Mouse (Mus musculus) lung, adult 2 months (tissue): ENCODE data around the gene Gsc2. TPM values are rescaled to one million over a fixed set of nuclear protein-coding genes. Genes with fewer than 3 reads are reported as not detected.
A peak's percentile ranks its signal among the peaks of the same experiment; 100 is the strongest.

Source experiments
- DNase-seq: peaks from one replicate; pipeline ENCODE4 v3.0.0; 2022
- H3K4me1 ChIP-seq: fragments of 200-500 bp; 2 replicates; pipeline ENCODE4 v1.6.1; 2011; ENCODE audit warnings: low read length; ENCODE audit not compliant: control insufficient read depth, insufficient read depth
- H3K4me3 ChIP-seq: fragments of 200-500 bp; replicated peaks from 2 replicates; pipeline ENCODE3; 2011; ENCODE audit warnings: low read depth, mild to moderate bottlenecking, control low read depth, low read length; ENCODE audit errors: extremely low read depth
- CTCF ChIP-seq: fragments of 200-500 bp; IDR thresholded peaks from 2 replicates; pipeline ENCODE4 v1.5.1; 2011; ENCODE audit warnings: mild to moderate bottlenecking, low read length, control low read depth; ENCODE audit not compliant: insufficient read depth
- POLR2A ChIP-seq: fragments of 200-500 bp; IDR thresholded peaks from 2 replicates; pipeline ENCODE4 v1.6.1; 2011; ENCODE audit warnings: low read depth, mild to moderate bottlenecking, control low read depth, low read length, borderline replicate concordance; ENCODE audit errors: extremely low read depth
- WGBS: fragments of 180-500 bp; shearing (Covaris S2); methylation state at CpG from one replicate; pipeline ENCODE4 v1.1.7; 2018; 5-methylcytosine and 5-hydroxymethylcytosine counted together
- polyA plus RNA-seq: library from polyadenylated mRNA; depleted of rRNA; stranded (reverse); fragments of >200 nt; gene quantifications from 2 replicates; pipeline ENCODE4 v1.2.3, GENCODE M21; 2012

Gene Gsc2
- polyA plus RNA-seq, 1 experiment = not detected

- DNase-seq = peak; percentile 37
- TF ChIP-seq CTCF (no peak), POLR2A (no peak)
- no peak overlapping the region for H3K4me3 ChIP-seq
- H3K4me1 ChIP-seq = peaks cover 7% of the 10 kb centered on the region; the same call in 1 of the 2 replicates
- 33% methylated on average over 3 of the region's 3 CpGs for WGBS
Observed at GRCm38 (mm10) chr16:17892606-17893005, 22.3 kb downstream of the Gsc2 start.

- H3K4me1 ChIP-seq = peaks cover 7% of the 10 kb centered on the region; the same call in 1 of the 2 replicates
- DNase-seq = peak; percentile 98
- under 1% methylated on average over 32 of the region's 38 CpGs for WGBS
- H3K4me3 ChIP-seq = peak within 1 kb of the TSS; percentile 67
- TF ChIP-seq POLR2A = peak; percentile 73; the same call in 1 of the 2 replicates
- TF ChIP-seq CTCF = no peak
Observed at GRCm38 (mm10) chr16:17891567-17891959, 23.3 kb downstream of the Gsc2 start, which contains the start of gene Gm20518. TSS of gene Gm20518 (minus strand) at chr16:17891671.

GRCm38 (mm10) chr16:17890917-17891566 is 23.8 kb downstream of the Gsc2 start:
- WGBS = under 1% methylated on average over 44 of the region's 44 CpGs
- DNase-seq = peak; percentile 77
- H3K4me1 ChIP-seq = peaks cover 7% of the 10 kb centered on the region; the same call in 1 of the 2 replicates
- TF ChIP-seq CTCF = no peak
- TF ChIP-seq POLR2A = peak; percentile 50; the same call in 1 of the 2 replicates
- peak overlapping the region; percentile 65 for H3K4me3 ChIP-seq

- WGBS = 38% methylated on average over 2 of the region's 2 CpGs
- TF ChIP-seq CTCF (no peak), POLR2A (no peak)
- H3K4me1 ChIP-seq = peaks cover 7% of the 10 kb centered on the region; the same call in 1 of the 2 replicates
- DNase-seq = no peak
- no peak overlapping the region for H3K4me3 ChIP-seq
Observed at GRCm38 (mm10) chr16:17890342-17890727, 24.5 kb downstream of the Gsc2 start.

GRCm38 (mm10) chr16:17889689-17890341 is 25.0 kb downstream of the Gsc2 start:
- DNase-seq = no peak
- Histone ChIP-seq H3K4me3 (no peak overlapping the region), H3K4me1 (peaks cover 7% of the 10 kb centered on the region; the same call in 1 of the 2 replicates)
- WGBS = 73% methylated on average over 6 of the region's 6 CpGs
- TF ChIP-seq CTCF (no peak), POLR2A (no peak)

- no peak for DNase-seq
- Histone ChIP-seq H3K4me1 (peaks cover 2% of the 10 kb centered on the region; the same call in 1 of the 2 replicates), H3K4me3 (no peak overlapping the region)
- 65% methylated on average over 6 of the region's 6 CpGs for WGBS
- no peak for TF ChIP-seq CTCF
- no peak for TF ChIP-seq POLR2A
Observed at GRCm38 (mm10) chr16:17884116-17884515, 30.7 kb downstream of the Gsc2 start.

GRCm38 (mm10) chr16:17882196-17882595 is 32.7 kb downstream of the Gsc2 start:
- no peak overlapping the region for H3K4me3 ChIP-seq
- DNase-seq = no peak
- peaks cover 2% of the 10 kb centered on the region; the same call in 1 of the 2 replicates for H3K4me1 ChIP-seq
- no peak for TF ChIP-seq POLR2A
- TF ChIP-seq CTCF = no peak

- TF ChIP-seq POLR2A (no peak), CTCF (no peak)
- WGBS = 76% methylated on average over 4 of the region's 4 CpGs
- Histone ChIP-seq H3K4me1 (peaks cover 5% of the 10 kb centered on the region; the same call in 1 of the 2 replicates), H3K4me3 (no peak overlapping the region)
- no peak for DNase-seq
Observed at GRCm38 (mm10) chr16:17879571-17879970, 35.3 kb downstream of the Gsc2 start.

- WGBS = 98% methylated on average over 1 of the region's 1 CpGs
- TF ChIP-seq POLR2A = no peak
- no peak for TF ChIP-seq CTCF
- H3K4me3 ChIP-seq = no peak overlapping the region
- peaks cover 3% of the 10 kb centered on the region; the same call in 1 of the 2 replicates for H3K4me1 ChIP-seq
- DNase-seq = no peak
Observed at GRCm38 (mm10) chr16:17876096-17876495, 38.8 kb downstream of the Gsc2 start.

GRCm38 (mm10) chr16:17875174-17875573 is 39.7 kb downstream of the Gsc2 start:
- Histone ChIP-seq H3K4me3 (no peak overlapping the region), H3K4me1 (peaks cover 3% of the 10 kb centered on the region; the same call in 1 of the 2 replicates)
- WGBS = 65% methylated on average over 4 of the region's 4 CpGs
- DNase-seq = no peak
- TF ChIP-seq POLR2A (no peak), CTCF (no peak)
